Mouse (Mus musculus) midbrain, embryonic 15.5 days (tissue): ENCODE measurements around the gene Vmn1r78. TPM values are rescaled to one million over a fixed set of nuclear protein-coding genes. Genes with fewer than 3 reads are reported as not detected.
"Not testable (repeated sequence)": the region's sequence is repeated elsewhere in the genome, so short reads cannot be mapped to it uniquely, and the experiment has no call there.

ENCODE experiments used
- ATAC-seq: fragments of 200-750 bp; cut with Nextera tagmentation; replicated peaks from 2 replicates; pipeline ENCODE4 v1.8.0; 2017; ENCODE audit warnings: moderate TSS enrichment
- H3K27ac ChIP-seq: fragments of 300-500 bp; sonication (generic); 2 replicates; pipeline ENCODE4 v1.5.1; 2015; ENCODE audit warnings: mild to moderate bottlenecking, inconsistent platforms
- H3K27me3 ChIP-seq: fragments of 300-500 bp; sonication (generic); replicated peaks from 2 replicates; pipeline ENCODE4 v1.6.1; 2015; ENCODE audit warnings: inconsistent platforms
- H3K36me3 ChIP-seq: fragments of 300-500 bp; sonication (generic); replicated peaks from 2 replicates; pipeline ENCODE4 v1.6.1; 2015; ENCODE audit warnings: inconsistent platforms
- H3K4me1 ChIP-seq: fragments of 300-500 bp; sonication (generic); 2 replicates; pipeline ENCODE4 v1.6.1; 2015; ENCODE audit warnings: inconsistent platforms
- H3K4me2 ChIP-seq: fragments of 300-500 bp; sonication (generic); 2 replicates; pipeline ENCODE4 v1.6.1; 2015; ENCODE audit warnings: inconsistent platforms, mild to moderate bottlenecking, moderate library complexity
- H3K4me3 ChIP-seq: fragments of 300-500 bp; sonication (generic); 2 replicates; pipeline ENCODE4 v1.5.1; 2015; ENCODE audit warnings: mild to moderate bottlenecking, inconsistent platforms
- H3K9ac ChIP-seq: fragments of 300-500 bp; sonication (generic); 2 replicates; pipeline ENCODE4 v1.6.1; 2015; ENCODE audit warnings: mild to moderate bottlenecking, inconsistent platforms
- H3K9me3 ChIP-seq: fragments of 300-500 bp; sonication (generic); 2 replicates; pipeline ENCODE4 v1.6.1; 2016; ENCODE audit warnings: inconsistent platforms
- WGBS: fragments of 180-500 bp; shearing (Covaris S2); methylation state at CpG from one replicate; pipeline ENCODE4 v1.1.7; 2015; ENCODE audit warnings: mixed read lengths; 5-methylcytosine and 5-hydroxymethylcytosine counted together
- polyA plus RNA-seq: library from polyadenylated mRNA; unstranded; fragments of >200 nt; fragmentation: Nextera tagmentation; extraction: Ambion mirVana; gene quantifications from 2 replicates; pipeline ENCODE4 v1.2.1, GENCODE M21; 2015

Gene Vmn1r78
- polyA plus RNA-seq, result not detected in 2 replicates

DNA sequence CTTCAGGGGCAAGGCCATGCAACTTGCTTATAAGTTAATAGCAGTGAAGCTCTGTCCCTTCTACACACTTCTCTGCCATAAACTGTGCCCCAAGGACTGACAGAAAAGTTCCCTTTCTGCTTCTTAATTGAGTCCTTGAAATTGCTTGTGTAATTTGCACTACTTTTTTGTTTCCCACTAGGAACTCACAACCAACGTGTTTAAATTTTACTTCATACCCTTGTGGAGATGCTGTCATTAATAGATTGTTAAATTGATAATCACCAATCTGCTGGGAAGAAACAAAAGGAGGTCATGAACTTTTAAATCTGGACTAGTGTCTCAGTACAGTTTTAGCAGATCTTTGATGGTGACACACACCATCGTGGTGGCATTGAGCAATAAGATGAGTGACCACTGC is at the start of gene Vmn1r78:
Gene Vmn1r78 (plus strand): TSS at position 301 of the 400 bp plus-strand sequence.
- H3K36me3 ChIP-seq, result no peaks in the 10 kb centered on the region
- H3K27me3 ChIP-seq, result no peaks in the 10 kb centered on the region
- no peak within 1 kb of the TSS for H3K4me3 ChIP-seq
- 0 out of 2 replicates have a peak, but pooled peaks cover 2% of the 10 kb centered on the region for H3K9me3 ChIP-seq
- no peak within 1 kb of the TSS for H3K27ac ChIP-seq
- no peak within 1 kb of the TSS for H3K4me2 ChIP-seq
- no peak within 1 kb of the TSS for H3K9ac ChIP-seq
- WGBS, result 59% methylated on average over 2 of the region's 2 CpGs
- no peaks in the 10 kb centered on the region for H3K4me1 ChIP-seq
- no peak for ATAC-seq

- H3K36me3 ChIP-seq, H3K4me2 ChIP-seq, H3K9me3 ChIP-seq, H3K4me1 ChIP-seq, H3K9ac ChIP-seq, ATAC-seq, H3K4me3 ChIP-seq, H3K27me3 ChIP-seq, H3K27ac ChIP-seq: not testable (repeated sequence)
- WGBS, result 41% methylated on average over 1 of the region's 1 CpGs
Observed at GRCm38 (mm10) chr7:12156463-12156862, 6.4 kb downstream of the Vmn1r78 start.

- not testable (repeated sequence) for H3K27me3 ChIP-seq, H3K4me3 ChIP-seq, ATAC-seq, H3K36me3 ChIP-seq, H3K9ac ChIP-seq, H3K4me1 ChIP-seq, H3K27ac ChIP-seq, H3K9me3 ChIP-seq, H3K4me2 ChIP-seq
Observed at GRCm38 (mm10) chr7:12170979-12171378, 20.9 kb downstream of the Vmn1r78 start, which contains the start of gene Vmn1r79. Vmn1r79 (plus strand) TSS chr7:12171279.

- H3K9ac ChIP-seq, H3K4me1 ChIP-seq, H3K9me3 ChIP-seq, H3K4me2 ChIP-seq, ATAC-seq, H3K36me3 ChIP-seq, H3K27ac ChIP-seq, H3K4me3 ChIP-seq, H3K27me3 ChIP-seq: not testable (repeated sequence)
- WGBS, result 72% methylated on average over 2 of the region's 2 CpGs
Observed at GRCm38 (mm10) chr7:12172926-12173325, 22.9 kb downstream of the Vmn1r78 start.

GRCm38 (mm10) chr7:12188986-12189385 is 38.9 kb downstream of the Vmn1r78 start, which contains the start of gene Vmn1r80:
Vmn1r80 (plus strand) TSS chr7:12189286.
- no peak within 1 kb of the TSS for H3K4me3 ChIP-seq
- H3K9ac ChIP-seq, result no peak within 1 kb of the TSS
- peaks cover 7% of the 10 kb centered on the region; the same call in 1 of the 2 replicates for H3K9me3 ChIP-seq
- no peaks in the 10 kb centered on the region for H3K27me3 ChIP-seq
- no peak within 1 kb of the TSS for H3K4me2 ChIP-seq
- H3K4me1 ChIP-seq, result no peaks in the 10 kb centered on the region
- no peak for ATAC-seq
- H3K36me3 ChIP-seq, result no peaks in the 10 kb centered on the region
- WGBS, result 87% methylated on average over 1 of the region's 1 CpGs
- H3K27ac ChIP-seq, result no peak within 1 kb of the TSS

DNA sequence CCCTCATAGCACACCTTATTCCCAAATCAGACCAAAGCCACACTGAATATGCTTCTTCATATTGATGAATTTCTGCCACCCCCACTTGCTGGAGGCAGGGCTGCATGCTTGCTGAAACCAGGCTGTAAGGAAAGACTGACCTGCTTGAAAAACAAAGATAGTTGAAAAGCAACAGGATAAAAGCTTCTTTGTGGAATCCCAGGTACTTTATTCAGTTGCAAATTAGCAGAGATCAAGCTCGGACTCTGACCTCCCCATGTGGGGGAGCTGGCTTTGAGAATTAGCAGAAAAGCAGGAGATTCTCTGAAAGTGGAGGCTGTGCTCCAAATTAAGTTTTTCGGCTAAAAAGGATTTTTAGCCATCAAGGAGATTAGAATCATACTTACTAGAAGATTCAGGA is 54.1 kb downstream of the Vmn1r78 start:
- Histone ChIP-seq H3K9ac (no peak overlapping the region), H3K4me2 (no peak overlapping the region), H3K27me3 (no peaks in the 10 kb centered on the region), H3K9me3 (peaks cover 7% of the 10 kb centered on the region; the same call in 1 of the 2 replicates), H3K36me3 (no peaks in the 10 kb centered on the region), H3K27ac (no peak overlapping the region), H3K4me3 (no peak overlapping the region), H3K4me1 (no peaks in the 10 kb centered on the region)
- ATAC-seq, result no peak
- 52% methylated on average over 2 of the region's 2 CpGs for WGBS

Other genes starting within 250 kb of the Vmn1r78 start
- gene Vmn1r76, start 212.0 kb upstream of the Vmn1r78 start, polyA plus RNA-seq, result not detected in 2 replicates
- gene Vmn1r77, start 113.5 kb upstream of the Vmn1r78 start, polyA plus RNA-seq, result not detected in 2 replicates
- gene Vmn1r79, start 21.0 kb downstream of the Vmn1r78 start, polyA plus RNA-seq, result not detected in 2 replicates
- not detected in 2 replicates for gene Vmn1r80, start 39.0 kb downstream of the Vmn1r78 start, polyA plus RNA-seq
- gene Vmn1r81, start 118.0 kb downstream of the Vmn1r78 start, polyA plus RNA-seq, result not detected in 2 replicates
- not detected in 2 replicates for gene Vmn1r82, start 150.2 kb downstream of the Vmn1r78 start, polyA plus RNA-seq
- gene Vmn1r83, start 179.2 kb downstream of the Vmn1r78 start, polyA plus RNA-seq, result not detected in 2 replicates
- not detected in 2 replicates for gene Vmn1r84, start 219.0 kb downstream of the Vmn1r78 start, polyA plus RNA-seq